Mouse (Mus musculus) naive thymus-derived CD4-positive, alpha-beta T cell, adult 2 months (primary cell): ENCODE results near the gene Hoxb6.

Experiments used
- DNase-seq: peaks from one replicate; pipeline ENCODE4 v3.0.0-alpha.2; 2011; ENCODE audit warnings: low read depth

Hoxb6 gene

GRCm38 (mm10) chr11:96301064-96301431, 8.8 kb downstream of the Hoxb6 start:
- DNase-seq = no peak

- DNase-seq = no peak
Measured at GRCm38 (mm10) chr11:96301837-96302236, 9.6 kb downstream of the Hoxb6 start.

DNA sequence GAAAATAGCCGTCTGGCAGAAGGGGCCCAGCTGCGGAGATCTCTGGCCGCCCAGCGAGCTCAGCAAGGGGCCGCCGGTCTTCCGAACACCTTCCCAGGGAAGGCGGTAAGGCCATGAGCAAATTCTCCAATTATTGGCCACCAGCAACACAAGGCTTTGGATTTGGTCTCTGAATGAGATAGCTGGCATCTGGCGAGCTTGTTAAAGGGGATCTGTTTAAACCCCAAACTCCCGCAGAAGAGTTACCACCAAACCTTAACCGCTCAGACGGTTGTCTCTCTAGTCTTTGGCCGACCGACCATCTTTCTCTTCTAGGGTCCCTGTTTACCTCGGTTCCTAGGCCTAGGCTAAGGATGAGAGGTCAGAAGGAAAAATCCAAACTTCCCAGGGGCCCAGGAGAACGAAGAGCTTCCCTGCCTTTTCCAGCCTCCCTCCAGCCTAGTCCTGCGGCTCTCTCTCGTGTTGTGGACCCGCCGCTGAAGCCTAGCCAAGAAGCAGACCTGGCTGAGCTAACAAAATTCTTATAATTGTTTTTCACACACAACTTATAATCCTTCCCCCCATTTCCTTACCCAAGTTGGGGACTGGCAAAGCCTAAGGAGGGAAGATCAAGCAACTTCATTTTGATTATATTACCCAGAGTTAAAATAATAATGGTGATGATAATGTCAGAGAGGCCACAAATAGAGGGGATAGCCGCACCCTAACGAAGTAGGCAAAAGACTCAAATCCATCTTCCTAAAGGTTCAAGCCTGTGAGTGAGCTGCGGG, 10.3 kb downstream of the Hoxb6 start:
- DNase-seq = no peak

DNA sequence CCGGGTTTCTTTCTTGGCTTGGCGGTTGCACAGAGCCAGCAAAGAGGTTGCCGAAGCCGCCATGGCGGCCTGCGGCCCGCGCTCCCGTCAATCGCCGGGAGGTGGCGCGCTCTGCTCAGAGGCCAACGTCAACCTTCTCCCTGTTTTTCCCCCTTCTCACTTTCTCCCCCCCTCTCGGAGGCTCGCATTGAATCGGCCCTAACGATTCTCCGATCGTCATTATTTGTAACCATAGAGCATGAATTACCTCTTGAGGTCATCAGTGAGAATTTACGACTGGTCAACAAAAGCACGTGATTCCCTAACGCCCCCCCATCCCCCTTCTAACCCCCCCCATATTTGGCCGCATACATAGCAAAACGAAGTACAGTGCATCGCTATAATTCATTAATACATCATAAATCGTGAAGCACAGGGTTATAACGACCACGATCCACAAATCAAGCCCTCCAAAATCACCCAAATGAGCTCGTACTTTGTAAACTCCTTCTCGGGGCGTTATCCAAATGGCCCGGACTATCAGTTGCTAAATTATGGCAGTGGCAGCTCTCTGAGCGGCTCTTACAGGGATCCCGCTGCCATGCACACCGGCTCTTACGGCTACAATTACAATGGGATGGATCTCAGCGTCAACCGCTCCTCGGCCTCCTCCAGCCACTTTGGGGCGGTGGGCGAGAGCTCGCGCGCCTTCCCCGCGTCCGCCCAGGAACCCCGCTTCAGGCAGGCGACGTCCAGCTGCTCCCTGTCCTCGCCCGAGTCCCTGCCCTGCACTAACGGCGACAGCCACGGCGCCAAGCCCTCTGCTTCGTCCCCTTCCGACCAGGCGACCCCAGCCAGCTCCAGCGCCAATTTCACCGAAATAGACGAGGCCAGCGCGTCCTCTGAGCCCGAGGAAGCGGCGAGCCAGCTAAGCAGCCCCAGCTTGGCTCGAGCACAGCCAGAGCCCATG, 11.1 kb downstream of the Hoxb6 start, which contains the start of gene Hoxb5:
Gene Hoxb5 (plus strand): TSS at position 186 of the 949 bp plus-strand sequence.
- DNase-seq = peak; percentile 84

DNA sequence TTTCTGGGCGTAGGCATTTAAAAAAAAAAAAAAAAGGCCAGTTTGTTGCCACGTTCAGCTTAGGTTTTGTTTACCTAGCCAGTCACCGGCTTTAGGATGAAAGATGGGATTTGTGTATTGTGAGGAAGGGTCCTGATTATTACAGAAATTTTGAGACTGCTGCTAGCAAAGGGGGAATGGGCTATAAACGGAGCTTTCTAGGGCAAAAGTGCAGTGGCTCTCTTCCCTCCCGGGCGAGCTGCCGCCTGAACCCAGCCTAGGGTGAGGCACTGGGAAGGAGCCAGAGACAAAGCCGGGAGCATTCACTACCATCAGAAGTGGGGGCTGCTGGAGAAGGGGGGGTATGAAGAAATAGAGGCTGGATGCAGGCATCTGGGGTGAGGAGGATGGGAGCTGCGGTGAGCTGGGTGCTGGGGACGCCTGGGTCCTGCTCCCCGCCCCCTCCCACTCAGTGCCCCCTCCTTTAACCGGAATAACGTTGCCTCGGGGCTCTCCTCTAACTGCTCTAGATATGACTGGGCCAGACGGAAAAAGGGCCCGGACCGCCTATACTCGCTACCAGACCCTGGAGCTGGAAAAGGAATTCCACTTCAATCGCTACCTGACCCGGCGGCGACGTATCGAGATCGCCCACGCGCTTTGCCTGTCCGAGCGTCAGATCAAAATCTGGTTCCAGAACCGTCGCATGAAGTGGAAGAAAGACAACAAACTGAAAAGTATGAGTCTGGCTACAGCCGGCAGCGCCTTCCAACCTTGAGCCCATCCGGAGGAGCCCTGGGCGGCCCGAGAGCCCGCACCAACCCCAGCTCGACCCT, 12.3 kb downstream of the Hoxb6 start:
- DNase-seq = no peak

GRCm38 (mm10) chr11:96305505-96306182, 13.4 kb downstream of the Hoxb6 start:
- no peak for DNase-seq

- no peak for DNase-seq
Measured at GRCm38 (mm10) chr11:96306183-96306907, 14.1 kb downstream of the Hoxb6 start.

DNA sequence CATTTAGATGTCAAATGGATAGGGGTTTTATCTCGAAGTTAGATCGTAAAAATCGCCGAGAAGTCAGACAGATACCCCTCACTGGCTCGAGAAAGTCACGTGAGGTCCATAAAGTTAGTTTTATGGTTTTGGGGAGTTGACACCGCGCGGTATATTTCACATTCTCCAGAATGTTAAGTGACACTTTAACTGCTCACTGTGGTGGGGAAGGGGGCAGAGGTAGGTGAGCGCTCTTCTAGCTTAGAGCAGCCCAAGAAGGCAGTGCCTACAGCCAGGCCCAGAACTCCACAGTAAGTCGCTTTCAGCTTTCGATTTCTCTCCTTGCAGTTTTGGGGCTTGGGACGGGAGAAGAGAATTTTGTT, 14.6 kb downstream of the Hoxb6 start:
- no peak for DNase-seq

- DNase-seq = no peak
Measured at GRCm38 (mm10) chr11:96308763-96309162, 16.5 kb downstream of the Hoxb6 start.

GRCm38 (mm10) chr11:96309288-96309687, 17.0 kb downstream of the Hoxb6 start:
- no peak for DNase-seq

- no peak for DNase-seq
Measured at GRCm38 (mm10) chr11:96310183-96310938, 18.1 kb downstream of the Hoxb6 start.

DNA sequence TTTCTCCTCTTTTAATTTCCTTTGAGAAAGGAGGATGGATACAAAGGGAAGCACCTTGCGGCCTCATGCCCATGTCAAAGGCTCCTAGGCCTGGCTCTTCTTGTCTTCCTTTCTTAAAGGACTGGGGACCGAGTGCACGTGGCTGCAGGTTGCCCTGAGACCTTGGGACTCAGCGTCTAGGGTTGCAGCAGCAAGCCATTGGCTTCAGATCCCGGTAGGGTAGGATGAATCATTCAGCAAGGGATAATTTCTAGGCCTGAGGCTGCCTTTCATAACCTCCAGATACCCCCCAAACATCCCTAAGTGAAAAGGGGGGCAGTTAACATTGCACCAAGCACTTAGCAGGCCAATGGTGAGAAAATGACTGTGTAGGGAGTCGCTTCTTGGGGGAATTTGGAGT, 18.8 kb downstream of the Hoxb6 start:
- no peak for DNase-seq

GRCm38 (mm10) chr11:96311520-96312417, 19.5 kb downstream of the Hoxb6 start:
- peak; percentile 74 for DNase-seq

GRCm38 (mm10) chr11:96313134-96313533, 20.9 kb downstream of the Hoxb6 start:
- DNase-seq = no peak

- no peak for DNase-seq
Measured at GRCm38 (mm10) chr11:96313806-96314428, 21.6 kb downstream of the Hoxb6 start.

GRCm38 (mm10) chr11:96314671-96315343, 22.5 kb downstream of the Hoxb6 start:
- DNase-seq = no peak

GRCm38 (mm10) chr11:96315344-96315681, 23.0 kb downstream of the Hoxb6 start:
- no peak for DNase-seq
